Mouse (Mus musculus): ENCODE measurements around the gene Gm36245. TPM values are rescaled to one million over a fixed set of nuclear protein-coding genes. Genes with fewer than 3 reads are reported as not detected.

Gm36245 gene
- polyA plus RNA-seq (2014; fragmentation: Nextera tagmentation; extraction: Ambion mirVana), result not detected in 2 replicates

GRCm38 (mm10) chr15:77598958-77599357 lies at the start of gene Gm36245:
Gm36245 (plus strand) TSS chr15:77599258.
- H3K4me2 ChIP-seq (ENCODE audit: low read length), result no peak within 1 kb of the TSS
- no peak within 1 kb of the TSS for H3K4me3 ChIP-seq (ENCODE audit: low read depth, low read length)
- H3K9me3 ChIP-seq (replicated peaks; ENCODE audit: control insufficient read depth, low read length), result no peaks in the 10 kb centered on the region
- 84% methylated on average over 1 of the region's 1 CpGs for WGBS
- H3K36me3 ChIP-seq (ENCODE audit: control insufficient read depth, insufficient read depth, low read length), result no peaks in the 10 kb centered on the region
- H3K4me1 ChIP-seq (ENCODE audit: control insufficient read depth, insufficient read depth, low read length), result no peaks in the 10 kb centered on the region
- H3K27me3 ChIP-seq (replicated peaks; ENCODE audit: control insufficient read depth, insufficient read depth, low read length), result no peaks in the 10 kb centered on the region
- no peak for DNase-seq (ENCODE audit: low spot score)
- no peak within 1 kb of the TSS for H3K9ac ChIP-seq (ENCODE audit: low read length)
- no peak within 1 kb of the TSS for H3K27ac ChIP-seq (ENCODE audit: low read depth, low read length)
- no peak for ATAC-seq

GRCm38 (mm10) chr15:77561792-77562191 lies 37.3 kb upstream of the Gm36245 start, which contains the start of gene 1700025B11Rik:
1700025B11Rik (minus strand) TSS chr15:77561892.
- no peak for ATAC-seq
- no peaks in the 10 kb centered on the region for H3K9me3 ChIP-seq (replicated peaks; ENCODE audit: control insufficient read depth, low read length)
- H3K4me1 ChIP-seq (ENCODE audit: control insufficient read depth, insufficient read depth, low read length), result no peaks in the 10 kb centered on the region
- DNase-seq (ENCODE audit: low spot score), result no peak
- H3K36me3 ChIP-seq (ENCODE audit: control insufficient read depth, insufficient read depth, low read length), result no peaks in the 10 kb centered on the region
- H3K4me2 ChIP-seq (ENCODE audit: low read length), result no peak within 1 kb of the TSS
- H3K27me3 ChIP-seq (replicated peaks; ENCODE audit: control insufficient read depth, insufficient read depth, low read length), result no peaks in the 10 kb centered on the region
- H3K27ac ChIP-seq (ENCODE audit: low read depth, low read length), result no peak within 1 kb of the TSS
- H3K4me3 ChIP-seq (ENCODE audit: low read depth, low read length), result no peak within 1 kb of the TSS
- H3K9ac ChIP-seq (ENCODE audit: low read length), result no peak within 1 kb of the TSS

- Histone ChIP-seq H3K4me3 (ENCODE audit: low read depth, low read length) (no peak overlapping the region), H3K9ac (ENCODE audit: low read length) (no peak overlapping the region), H3K4me1 (ENCODE audit: control insufficient read depth, insufficient read depth, low read length) (no peaks in the 10 kb centered on the region), H3K36me3 (ENCODE audit: control insufficient read depth, insufficient read depth, low read length) (no peaks in the 10 kb centered on the region), H3K9me3 (replicated peaks; ENCODE audit: control insufficient read depth, low read length) (no peaks in the 10 kb centered on the region), H3K4me2 (ENCODE audit: low read length) (no peak overlapping the region), H3K27ac (ENCODE audit: low read depth, low read length) (no peak overlapping the region), H3K27me3 (replicated peaks; ENCODE audit: control insufficient read depth, insufficient read depth, low read length) (no peaks in the 10 kb centered on the region)
- no peak for DNase-seq (ENCODE audit: low spot score)
- ATAC-seq, result no peak
These were observed 35.8 kb upstream of the Gm36245 start for GRCm38 (mm10) chr15:77563219-77563618.

- 92% methylated on average over 2 of the region's 2 CpGs for WGBS
- H3K36me3 ChIP-seq (ENCODE audit: control insufficient read depth, insufficient read depth, low read length), result no peaks in the 10 kb centered on the region
- H3K9ac ChIP-seq (ENCODE audit: low read length), result no peak overlapping the region
- H3K27ac ChIP-seq (ENCODE audit: low read depth, low read length), result no peak overlapping the region
- no peaks in the 10 kb centered on the region for H3K27me3 ChIP-seq (replicated peaks; ENCODE audit: control insufficient read depth, insufficient read depth, low read length)
- no peak overlapping the region for H3K4me2 ChIP-seq (ENCODE audit: low read length)
- peaks cover 1% of the 10 kb centered on the region; the same call in 1 of the 2 replicates for H3K9me3 ChIP-seq (replicated peaks; ENCODE audit: control insufficient read depth, low read length)
- no peaks in the 10 kb centered on the region for H3K4me1 ChIP-seq (ENCODE audit: control insufficient read depth, insufficient read depth, low read length)
- no peak for DNase-seq (ENCODE audit: low spot score)
- H3K4me3 ChIP-seq (ENCODE audit: low read depth, low read length), result no peak overlapping the region
- no peak for ATAC-seq
These were observed 20.3 kb upstream of the Gm36245 start for GRCm38 (mm10) chr15:77578801-77579200.

GRCm38 (mm10) chr15:77579311-77579710 lies 19.7 kb upstream of the Gm36245 start:
- WGBS, result 94% methylated on average over 4 of the region's 4 CpGs
- Histone ChIP-seq H3K4me3 (ENCODE audit: low read depth, low read length) (no peak overlapping the region), H3K27ac (ENCODE audit: low read depth, low read length) (no peak overlapping the region), H3K9ac (ENCODE audit: low read length) (no peak overlapping the region), H3K4me1 (ENCODE audit: control insufficient read depth, insufficient read depth, low read length) (no peaks in the 10 kb centered on the region), H3K27me3 (replicated peaks; ENCODE audit: control insufficient read depth, insufficient read depth, low read length) (no peaks in the 10 kb centered on the region), H3K9me3 (replicated peaks; ENCODE audit: control insufficient read depth, low read length) (peaks cover 3% of the 10 kb centered on the region; the same call in 1 of the 2 replicates), H3K4me2 (ENCODE audit: low read length) (no peak overlapping the region), H3K36me3 (ENCODE audit: control insufficient read depth, insufficient read depth, low read length) (no peaks in the 10 kb centered on the region)
- no peak for DNase-seq (ENCODE audit: low spot score)
- ATAC-seq, result no peak

GRCm38 (mm10) chr15:77581681-77582080 lies 17.4 kb upstream of the Gm36245 start:
- Histone ChIP-seq H3K36me3 (ENCODE audit: control insufficient read depth, insufficient read depth, low read length) (no peaks in the 10 kb centered on the region), H3K9ac (ENCODE audit: low read length) (no peak overlapping the region), H3K9me3 (replicated peaks; ENCODE audit: control insufficient read depth, low read length) (peaks cover 3% of the 10 kb centered on the region; the same call in 1 of the 2 replicates), H3K4me3 (ENCODE audit: low read depth, low read length) (no peak overlapping the region), H3K4me1 (ENCODE audit: control insufficient read depth, insufficient read depth, low read length) (no peaks in the 10 kb centered on the region), H3K4me2 (ENCODE audit: low read length) (no peak overlapping the region), H3K27ac (ENCODE audit: low read depth, low read length) (no peak overlapping the region), H3K27me3 (replicated peaks; ENCODE audit: control insufficient read depth, insufficient read depth, low read length) (no peaks in the 10 kb centered on the region)
- ATAC-seq (no peak), DNase-seq (ENCODE audit: low spot score) (peak; percentile 48)
- WGBS, result 5% methylated on average over 1 of the region's 1 CpGs

GRCm38 (mm10) chr15:77587026-77587425 lies 12.0 kb upstream of the Gm36245 start:
- DNase-seq (ENCODE audit: low spot score) (no peak), ATAC-seq (no peak)
- Histone ChIP-seq H3K4me1 (ENCODE audit: control insufficient read depth, insufficient read depth, low read length) (no peaks in the 10 kb centered on the region), H3K4me3 (ENCODE audit: low read depth, low read length) (no peak overlapping the region), H3K27me3 (replicated peaks; ENCODE audit: control insufficient read depth, insufficient read depth, low read length) (no peaks in the 10 kb centered on the region), H3K9me3 (replicated peaks; ENCODE audit: control insufficient read depth, low read length) (peaks cover 3% of the 10 kb centered on the region; the same call in 1 of the 2 replicates), H3K9ac (ENCODE audit: low read length) (no peak overlapping the region), H3K4me2 (ENCODE audit: low read length) (no peak overlapping the region), H3K36me3 (ENCODE audit: control insufficient read depth, insufficient read depth, low read length) (no peaks in the 10 kb centered on the region), H3K27ac (ENCODE audit: low read depth, low read length) (no peak overlapping the region)

- no peaks in the 10 kb centered on the region for H3K27me3 ChIP-seq (replicated peaks; ENCODE audit: control insufficient read depth, insufficient read depth, low read length)
- DNase-seq (ENCODE audit: low spot score), result no peak
- H3K4me1 ChIP-seq (ENCODE audit: control insufficient read depth, insufficient read depth, low read length), result no peaks in the 10 kb centered on the region
- H3K36me3 ChIP-seq (ENCODE audit: control insufficient read depth, insufficient read depth, low read length), result no peaks in the 10 kb centered on the region
- no peak overlapping the region for H3K9ac ChIP-seq (ENCODE audit: low read length)
- H3K27ac ChIP-seq (ENCODE audit: low read depth, low read length), result no peak overlapping the region
- ATAC-seq, result no peak
- no peaks in the 10 kb centered on the region for H3K9me3 ChIP-seq (replicated peaks; ENCODE audit: control insufficient read depth, low read length)
- no peak overlapping the region for H3K4me2 ChIP-seq (ENCODE audit: low read length)
- no peak overlapping the region for H3K4me3 ChIP-seq (ENCODE audit: low read depth, low read length)
These were observed 10.1 kb upstream of the Gm36245 start for GRCm38 (mm10) chr15:77588981-77589380.

- ATAC-seq (no peak), DNase-seq (ENCODE audit: low spot score) (no peak)
- Histone ChIP-seq H3K9ac (ENCODE audit: low read length) (no peak overlapping the region), H3K4me3 (ENCODE audit: low read depth, low read length) (no peak overlapping the region), H3K36me3 (ENCODE audit: control insufficient read depth, insufficient read depth, low read length) (no peaks in the 10 kb centered on the region), H3K4me2 (ENCODE audit: low read length) (no peak overlapping the region), H3K4me1 (ENCODE audit: control insufficient read depth, insufficient read depth, low read length) (no peaks in the 10 kb centered on the region), H3K27me3 (replicated peaks; ENCODE audit: control insufficient read depth, insufficient read depth, low read length) (no peaks in the 10 kb centered on the region), H3K9me3 (replicated peaks; ENCODE audit: control insufficient read depth, low read length) (no peaks in the 10 kb centered on the region), H3K27ac (ENCODE audit: low read depth, low read length) (no peak overlapping the region)
- WGBS, result 72% methylated on average over 2 of the region's 2 CpGs
These were observed 8.2 kb upstream of the Gm36245 start for GRCm38 (mm10) chr15:77590881-77591280.
